Mouse (Mus musculus) kidney, adult 2 months (tissue): ENCODE results near the gene Pacsin2.

ENCODE experiments used
- CTCF ChIP-seq: fragments of 200-500 bp; conservative IDR thresholded peaks from 2 replicates; pipeline ENCODE4 v1.5.1; 2011; ENCODE audit warnings: low read depth, mild to moderate bottlenecking, control low read depth, low read length, moderate library complexity, mixed read lengths; ENCODE audit not compliant: insufficient read depth, insufficient read length
- POLR2A ChIP-seq: fragments of 200-500 bp; IDR thresholded peaks from one replicate; pipeline ENCODE4 v1.6.1; 2011; ENCODE audit warnings: low read depth, low read length, control low read depth

- TF ChIP-seq CTCF (no peak), POLR2A (no peak)
These were observed 6.9 kb downstream of the Pacsin2 start for GRCm38 (mm10) chr15:83457541-83457940.
